Mouse (Mus musculus): ENCODE measurements around the gene Ttll12.

Gene Ttll12

GRCm38 (mm10) chr15:83527747-83528146, 67.2 kb downstream of the Ttll12 start:
- DNase-seq (ENCODE audit: low spot score in 2 of 2) = no peak

GRCm38 (mm10) chr15:83527092-83527437, 67.9 kb downstream of the Ttll12 start:
- no peak for DNase-seq (ENCODE audit: low spot score in 2 of 2)

GRCm38 (mm10) chr15:83526424-83527091, 68.4 kb downstream of the Ttll12 start, which contains the start of gene Bik:
Gene Bik, plus strand, starts transcription at chr15:83526862.
- no peak for DNase-seq (ENCODE audit: low spot score in 2 of 2)
